Mouse (Mus musculus) T-cell, adult 2 months (primary cell): ENCODE results near the gene Nkx2-5.

ENCODE experiments used
- DNase-seq: peaks from one replicate; pipeline ENCODE4 v3.0.0; 2022; ENCODE audit warnings: low spot score

Gene Nkx2-5

DNA sequence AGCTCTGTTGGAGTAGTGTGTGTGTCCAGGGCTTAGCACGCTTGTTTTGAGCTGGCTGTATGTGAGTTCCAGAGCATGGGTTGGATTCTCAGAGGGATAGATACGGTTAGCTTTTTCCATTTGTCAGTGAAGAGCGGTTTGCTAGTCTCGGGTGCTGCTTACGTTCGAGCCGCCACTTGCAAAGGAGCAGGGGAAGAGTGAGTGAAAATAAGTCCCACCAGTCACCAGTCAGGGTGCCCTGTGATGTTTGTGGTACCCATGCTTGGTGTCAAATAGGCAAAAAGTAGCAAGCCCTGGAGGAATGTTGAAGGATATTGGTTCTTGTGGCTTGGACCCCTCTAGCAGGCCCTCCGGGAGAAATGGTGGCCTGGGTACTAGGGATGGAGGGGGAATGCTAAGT, 55.8 kb downstream of the Nkx2-5 start:
- no peak for DNase-seq
